Mouse (Mus musculus) bone marrow, adult 2 months (tissue): ENCODE measurements around the gene Ninj1.
A peak's percentile ranks its signal among the peaks of the same experiment; 100 is the strongest.

Experiments used
- CTCF ChIP-seq: fragments of 200-500 bp; IDR thresholded peaks from 2 replicates; pipeline ENCODE4 v1.5.1; 2011; ENCODE audit warnings: low read length, control low read depth; ENCODE audit not compliant: control insufficient read depth, insufficient read depth
- POLR2A ChIP-seq: fragments of 200-500 bp; IDR thresholded peaks from 2 replicates; pipeline ENCODE4 v1.6.1; 2011; ENCODE audit warnings: low read depth, mild to moderate bottlenecking, control low read depth, low read length, borderline replicate concordance; ENCODE audit not compliant: control insufficient read depth

- peak; percentile 84; the same call in 1 of the 2 replicates for TF ChIP-seq POLR2A
- no peak for TF ChIP-seq CTCF
Observed at GRCm38 (mm10) chr13:49187288-49188218, at the start of gene Ninj1.
